Mouse (Mus musculus) liver, embryonic 14.5 days (tissue): Measurements from ENCODE around the gene H6pd.

Source experiments
- CTCF ChIP-seq: IDR thresholded peaks from 2 replicates; pipeline ENCODE4 v1.5.1; 2016; ENCODE audit warnings: antibody characterized with exemption, low read depth, control low read depth
- EP300 ChIP-seq: IDR thresholded peaks from 2 replicates; pipeline ENCODE4 v1.6.1; 2016; ENCODE audit warnings: antibody characterized with exemption, low read depth

DNA sequence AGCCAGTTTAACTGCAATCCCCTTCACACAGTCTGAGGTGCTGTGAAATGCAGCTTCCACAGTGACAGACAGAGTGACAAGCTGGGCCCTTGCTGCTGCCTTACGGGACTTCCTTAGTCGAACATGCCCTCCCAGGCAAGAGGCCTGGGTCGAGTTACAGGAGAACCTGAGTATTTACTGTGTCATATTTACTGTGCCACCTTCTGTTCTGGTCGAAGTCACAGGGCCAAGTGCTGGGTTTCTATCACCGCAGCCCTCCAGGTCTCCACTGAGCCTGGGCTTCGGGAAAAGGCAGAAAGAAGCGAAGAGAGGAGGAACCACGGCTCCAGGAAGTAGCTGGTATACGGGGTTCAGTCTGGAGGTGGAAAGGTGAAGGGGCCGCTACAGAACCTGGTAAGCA lies 10.8 kb downstream of the H6pd start:
- TF ChIP-seq CTCF (no peak), EP300 (no peak)
